Mouse (Mus musculus) C2C12 (cell line): Measurements from ENCODE around the gene Gbgt1.

ENCODE experiments used
- CTCF ChIP-seq: IDR thresholded peaks from one replicate; pipeline ENCODE4 v1.5.1; 2011; ENCODE audit not compliant: control insufficient read depth, insufficient read depth, insufficient read length
- USF1 ChIP-seq: IDR thresholded peaks from one replicate; pipeline ENCODE4 v1.6.1; 2011; ENCODE audit warnings: low read depth, mild to moderate bottlenecking, control low read depth, moderate library complexity

DNA sequence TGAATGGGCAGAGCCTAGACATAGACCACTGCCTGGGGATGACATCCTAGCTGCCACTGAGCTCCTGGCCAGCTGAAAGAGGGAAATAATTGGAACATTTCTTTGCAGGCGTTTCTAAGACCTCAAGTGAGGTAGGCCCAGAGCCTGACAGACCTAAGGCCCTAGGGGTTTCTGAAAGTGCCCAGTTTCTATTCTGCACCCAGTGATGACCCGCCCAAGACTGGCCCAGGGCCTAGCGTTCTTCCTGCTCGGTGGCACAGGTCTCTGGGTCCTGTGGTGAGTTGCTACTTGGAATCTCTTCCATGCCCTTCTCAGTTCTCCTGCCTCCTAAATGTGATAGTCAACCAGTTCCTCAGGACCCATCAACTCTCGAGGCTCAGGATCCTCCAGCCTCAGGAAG, 870 bp downstream of the Gbgt1 start:
- TF ChIP-seq CTCF, result no peak
- no peak for TF ChIP-seq USF1
